Mouse (Mus musculus) CH12.LX (cell line): ENCODE results near the gene Gm765. TPM values are rescaled to one million over a fixed set of nuclear protein-coding genes. Genes with fewer than 3 reads are reported as not detected.

Experiments used
- DNase-seq: peaks from one replicate; pipeline ENCODE4 v3.0.0-alpha.2; 2013; ENCODE audit errors: extremely low read depth
- H3K27ac ChIP-seq: 2 replicates; pipeline ENCODE4 v1.5.1; 2012; ENCODE audit warnings: low read depth, mild to moderate bottlenecking, control low read depth, moderate library complexity; ENCODE audit not compliant: insufficient read depth
- H3K27me3 ChIP-seq: replicated peaks from 2 replicates; pipeline ENCODE3; 2012; ENCODE audit warnings: inconsistent platforms
- H3K36me3 ChIP-seq, 2 experiments: replicated peaks in 1 of 2; 2 replicates each; pipeline versions ENCODE3 to v1.6.1; 2012; ENCODE audit warnings: inconsistent platforms in 1 of 2, low read length in 1 of 2, mild to moderate bottlenecking in 1 of 2, mixed read lengths in 1 of 2, moderate library complexity in 1 of 2; ENCODE audit not compliant: control insufficient read depth in 1 of 2, insufficient read depth in 1 of 2
- H3K4me1 ChIP-seq, 2 experiments: 2 replicates each; pipeline ENCODE4 v1.6.1; 2012; ENCODE audit warnings: inconsistent platforms in 1 of 2, moderate library complexity in 1 of 2; ENCODE audit not compliant: insufficient read depth in 2 of 2, control insufficient read depth in 1 of 2
- H3K4me2 ChIP-seq: 2 replicates; pipeline ENCODE4 v1.6.1; 2012; ENCODE audit warnings: low read depth, mild to moderate bottlenecking, control low read depth; ENCODE audit not compliant: poor library complexity, insufficient read depth, severe bottlenecking
- H3K4me3 ChIP-seq, 3 experiments: fragments of 150-350 bp in 1 of 3; sonication (generic) in 1 of 3; replicated peaks in 1 of 3; 2 replicates each; pipeline versions ENCODE3 to v1.5.1; 2011 to 2012; ENCODE audit warnings: low read depth in 2 of 3, low read length in 2 of 3, mild to moderate bottlenecking in 2 of 3, moderate library complexity in 2 of 3, control low read depth in 1 of 3, improper control_type of control experiment in 1 of 3, inconsistent platforms in 1 of 3, mixed read lengths in 1 of 3; ENCODE audit not compliant: poor library complexity in 1 of 3
- H3K79me2 ChIP-seq: replicated peaks from 2 replicates; pipeline ENCODE4 v1.6.1; 2012; ENCODE audit warnings: mild to moderate bottlenecking, moderate library complexity; ENCODE audit not compliant: control insufficient read depth, poor library complexity, insufficient read depth, severe bottlenecking; ENCODE audit errors: extremely low read depth
- H3K9ac ChIP-seq: 2 replicates; pipeline ENCODE4 v1.6.1; 2012; ENCODE audit warnings: low read depth, mild to moderate bottlenecking, control low read depth, moderate library complexity; ENCODE audit not compliant: insufficient read depth
- H3K9me3 ChIP-seq: replicated peaks from 2 replicates; pipeline ENCODE3; 2012; ENCODE audit warnings: low read length, inconsistent platforms, mixed read lengths
- BHLHE40 ChIP-seq: IDR thresholded peaks from 2 replicates; pipeline ENCODE4 v1.6.1; 2011; ENCODE audit warnings: mild to moderate bottlenecking, low read depth, low read length, improper control_type of control experiment
- CHD2 ChIP-seq: IDR thresholded peaks from 2 replicates; pipeline ENCODE4 v1.6.1; 2011; ENCODE audit warnings: low read length, improper control_type of control experiment
- EP300 ChIP-seq: IDR thresholded peaks from 2 replicates; pipeline ENCODE4 v1.6.1; 2011; ENCODE audit warnings: low read length, improper control_type of control experiment
- IRF4 ChIP-seq: IDR thresholded peaks from 2 replicates; pipeline ENCODE4 v1.6.1; 2014; ENCODE audit warnings: low read depth, mild to moderate bottlenecking, inconsistent platforms, low read length, improper control_type of control experiment
- JUN ChIP-seq: IDR thresholded peaks from 2 replicates; pipeline ENCODE4 v1.6.1; 2011; ENCODE audit warnings: low read depth, mild to moderate bottlenecking, low read length, improper control_type of control experiment, moderate library complexity; ENCODE audit not compliant: insufficient read depth
- JUND ChIP-seq: conservative IDR thresholded peaks from 2 replicates; pipeline ENCODE4 v1.6.1; 2011; ENCODE audit warnings: low read depth, low read length, improper control_type of control experiment
- KAT2A ChIP-seq: IDR thresholded peaks from 2 replicates; pipeline ENCODE4 v1.6.1; 2012; ENCODE audit warnings: low read length, improper control_type of control experiment, inconsistent platforms; ENCODE audit not compliant: insufficient replicate concordance
- MXI1 ChIP-seq: IDR thresholded peaks from 2 replicates; pipeline ENCODE4 v1.6.1; 2011; ENCODE audit warnings: mild to moderate bottlenecking, low read depth, low read length, improper control_type of control experiment
- NELFE ChIP-seq: IDR thresholded peaks from 2 replicates; pipeline ENCODE4 v1.6.1; 2011; ENCODE audit warnings: low read depth, low read length, improper control_type of control experiment
- NRF1 ChIP-seq: IDR thresholded peaks from 2 replicates; pipeline ENCODE4 v1.6.1; 2014; ENCODE audit warnings: low read depth, mild to moderate bottlenecking, inconsistent platforms, low read length, improper control_type of control experiment, moderate library complexity
- PAX5 ChIP-seq: IDR thresholded peaks from 2 replicates; pipeline ENCODE4 v1.6.1; 2012; ENCODE audit warnings: low read length, inconsistent platforms, mixed read lengths
- POLR2A ChIP-seq: IDR thresholded peaks from 2 replicates; pipeline ENCODE4 v1.6.1; 2011; ENCODE audit warnings: low read depth, mild to moderate bottlenecking, improper control_type of control experiment, low read length
- POLR2AphosphoS2 ChIP-seq: IDR thresholded peaks from 2 replicates; pipeline ENCODE4 v1.6.1; 2011; ENCODE audit warnings: low read depth, low read length, improper control_type of control experiment
- SIN3A ChIP-seq: IDR thresholded peaks from 2 replicates; pipeline ENCODE4 v1.6.1; 2012; ENCODE audit warnings: low read length, improper control_type of control experiment, inconsistent platforms
- SMC3 ChIP-seq: IDR thresholded peaks from 2 replicates; pipeline ENCODE4 v1.6.1; 2011; ENCODE audit warnings: low read depth, low read length, improper control_type of control experiment
- USF1 ChIP-seq: IDR thresholded peaks from 2 replicates; pipeline ENCODE4 v1.6.1; 2014; ENCODE audit warnings: low read depth, mild to moderate bottlenecking, inconsistent platforms, low read length, improper control_type of control experiment
- USF2 ChIP-seq: conservative IDR thresholded peaks from 2 replicates; pipeline ENCODE4 v1.6.1; 2011; ENCODE audit warnings: low read depth, low read length, improper control_type of control experiment
- ZKSCAN1 ChIP-seq: IDR thresholded peaks from 2 replicates; pipeline ENCODE4 v1.6.1; 2012; ENCODE audit warnings: low read depth, inconsistent platforms, low read length, improper control_type of control experiment, borderline replicate concordance
- ZMIZ1 ChIP-seq: IDR thresholded peaks from 2 replicates; pipeline ENCODE4 v1.6.1; 2012; ENCODE audit warnings: low read depth, mild to moderate bottlenecking, inconsistent platforms, low read length, improper control_type of control experiment
- dilution Hi-C: fragments of 300-500 bp; cut with MboI; formaldehyde crosslinking; loops from 2 replicates; pipeline ENCODE4 v1.14.3; 2020; ENCODE audit warnings: low sequenced_read_pairs; ENCODE audit not compliant: extremely low pct_unique_long_range_greater_than_20kb, extremely low pct_ligation_motif_present
- in situ Hi-C: fragments of 300-500 bp; cut with MboI; formaldehyde crosslinking; loops from 3 replicates; pipeline ENCODE4 v1.14.3; 2019; ENCODE audit warnings: low sequenced_read_pairs, low pct_ligation_motif_present, low pct_unique_long_range_greater_than_20kb, mixed read lengths
- polyA plus RNA-seq: library from polyadenylated mRNA; unstranded; fragments of >175 nt; gene quantifications from 2 replicates; pipeline ENCODE4 v1.2.1, GENCODE M21; 2012; ENCODE audit warnings: low read depth; ENCODE audit not compliant: insufficient read length
- total RNA-seq, 2 experiments: library from RNA; depleted of rRNA; stranded (reverse); fragments of 300-350 nt in 1 of 2; fragments of >200 nt in 1 of 2; gene quantifications; 2 replicates each; pipeline ENCODE4 v1.2.3; 2012 to 2014

The Gm765 gene
- total and polyA plus RNA-seq, 3 experiments = not detected

DNA sequence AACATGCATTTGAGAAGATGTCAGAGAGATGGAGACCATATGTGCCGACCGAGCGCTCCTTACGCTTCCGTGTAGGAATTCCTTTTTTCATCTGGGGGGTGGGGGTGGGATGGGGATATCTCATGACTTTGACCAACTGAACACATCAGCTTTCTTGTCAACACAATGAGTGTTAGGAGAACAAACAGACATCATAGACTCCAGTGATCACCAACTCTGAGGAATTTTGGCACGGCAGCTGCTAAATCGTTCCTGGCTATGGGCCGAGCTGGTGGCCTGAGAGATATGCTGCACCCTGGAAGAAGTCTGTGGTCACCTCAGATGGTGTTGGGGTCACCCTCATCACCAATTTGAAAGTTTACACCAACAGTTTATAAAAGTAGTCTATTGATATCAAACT, 134.5 kb downstream of the Gm765 start:
- in situ Hi-C loops = no loop called here
- Histone ChIP-seq H3K27me3 (no peaks in the 10 kb centered on the region), H3K4me2 (no peak overlapping the region), H3K27ac (no peak overlapping the region), H3K9ac (no peak overlapping the region), H3K36me3 (no peaks in the 10 kb centered on the region), H3K9me3 (no peaks in the 10 kb centered on the region), H3K79me2 (no peaks in the 10 kb centered on the region), H3K4me1 (no peaks in the 10 kb centered on the region), H3K4me3 (no peak overlapping the region)
- dilution Hi-C loops = no loop called here
- DNase-seq = no peak
- TF ChIP-seq NELFE (no peak), POLR2A (no peak), PAX5 (no peak), IRF4 (no peak), JUN (no peak), SMC3 (no peak), CHD2 (no peak), USF2 (no peak), ZMIZ1 (no peak)

DNA sequence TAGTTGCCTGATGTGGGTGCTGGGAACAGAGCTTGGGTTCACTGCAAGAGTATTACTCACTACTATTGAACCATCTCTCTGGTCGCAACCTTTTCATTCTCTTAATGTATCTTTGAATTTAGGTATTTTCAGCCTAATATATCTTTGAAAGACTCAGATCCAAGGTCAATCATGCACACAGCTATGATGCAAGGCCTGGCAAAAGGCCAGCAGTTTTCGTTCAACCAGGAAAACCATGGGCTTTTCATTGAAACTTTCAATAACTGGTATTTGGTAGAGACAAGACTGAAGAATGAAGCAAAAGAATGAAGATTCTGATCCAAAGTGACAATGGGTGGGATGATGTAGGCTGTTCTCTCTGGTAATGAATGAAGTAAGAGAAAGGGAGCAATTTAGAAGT, 143.8 kb downstream of the Gm765 start:
- H3K4me1 ChIP-seq = no peaks in the 10 kb centered on the region; a peak in 1 of 4 replicates
- H3K4me3 ChIP-seq = no peak overlapping the region
- H3K27ac ChIP-seq = no peak overlapping the region
- no peaks in the 10 kb centered on the region for H3K36me3 ChIP-seq
- TF ChIP-seq POLR2AphosphoS2 (no peak), USF1 (no peak), SMC3 (no peak), EP300 (no peak), SIN3A (no peak), KAT2A (no peak), JUND (no peak)
- H3K4me2 ChIP-seq = no peak overlapping the region
- no peak for DNase-seq
- no peaks in the 10 kb centered on the region for H3K79me2 ChIP-seq
- H3K27me3 ChIP-seq = no peaks in the 10 kb centered on the region
- dilution Hi-C loops (no loop called here), in situ Hi-C loops (no loop called here)
- H3K9ac ChIP-seq = no peak overlapping the region
- no peaks in the 10 kb centered on the region for H3K9me3 ChIP-seq

DNA sequence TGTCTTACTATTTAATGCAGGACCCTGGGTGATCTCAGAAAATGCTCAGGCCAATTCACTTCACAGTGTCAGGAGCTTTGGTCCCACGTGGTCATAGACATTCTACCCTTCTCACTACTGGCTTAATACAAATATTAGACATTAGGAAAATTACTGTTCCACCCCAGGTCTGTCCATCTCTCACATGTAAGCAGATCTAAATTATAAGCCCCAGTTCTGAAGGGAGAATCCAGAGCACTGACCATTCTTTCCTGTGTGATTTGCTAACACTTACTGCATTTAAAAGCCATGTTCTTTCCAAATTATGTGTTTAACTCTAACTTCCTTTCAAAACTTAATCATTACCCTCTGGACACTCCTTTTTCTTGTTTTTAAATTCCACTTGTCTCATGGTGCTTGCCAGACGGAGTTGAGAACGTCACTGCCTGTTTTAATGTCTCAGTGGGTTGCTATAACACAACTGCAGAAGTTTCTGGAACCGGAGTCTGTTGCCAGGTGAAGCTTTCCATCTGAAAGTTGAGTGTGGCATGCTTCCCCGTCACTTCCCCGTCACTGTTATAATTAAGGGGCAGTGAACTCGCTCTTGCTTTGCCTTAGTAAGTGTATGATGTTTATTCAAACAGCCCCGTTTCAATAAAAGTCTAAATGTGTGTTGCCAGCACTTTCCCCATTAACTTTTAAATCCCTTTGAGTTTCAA, 151.7 kb downstream of the Gm765 start:
- Histone ChIP-seq H3K9ac (no peak overlapping the region), H3K4me2 (no peak overlapping the region), H3K4me1 (no peaks in the 10 kb centered on the region), H3K9me3 (no peaks in the 10 kb centered on the region), H3K4me3 (no peak overlapping the region), H3K27ac (no peak overlapping the region), H3K36me3 (no peaks in the 10 kb centered on the region), H3K79me2 (0 out of 2 replicates have a peak, but pooled peaks cover 2% of the 10 kb centered on the region), H3K27me3 (no peaks in the 10 kb centered on the region)
- dilution Hi-C loops (no loop called here), in situ Hi-C loops (no loop called here)
- TF ChIP-seq ZKSCAN1 (no peak), JUND (no peak), JUN (no peak), MXI1 (no peak), NRF1 (no peak), NELFE (no peak), BHLHE40 (no peak)
- no peak for DNase-seq
